Mouse (Mus musculus): ENCODE data around the gene Mta2. TPM values are rescaled to one million over a fixed set of nuclear protein-coding genes. Genes with fewer than 3 reads are reported as not detected.
A peak's percentile ranks its signal among the peaks of the same experiment; 100 is the strongest.

The Mta2 gene
- polyA plus RNA-seq, 3 experiments from 2014 or later, result 78.8 to 96.7 (median 81.2) TPM

- ATAC-seq, result peak; percentile 29
These were observed 51.3 kb downstream of the Mta2 start for GRCm38 (mm10) chr19:8992769-8993624.

GRCm38 (mm10) chr19:8993625-8993912 is 51.9 kb downstream of the Mta2 start:
- no peak for ATAC-seq

GRCm38 (mm10) chr19:8994813-8995607 is 53.3 kb downstream of the Mta2 start:
- ATAC-seq, result no peak

- no peak for ATAC-seq
These were observed 54.9 kb downstream of the Mta2 start for GRCm38 (mm10) chr19:8996601-8997000.

- ATAC-seq, result peak; percentile 89
These were observed 55.9 kb downstream of the Mta2 start for GRCm38 (mm10) chr19:8997546-8997945.

GRCm38 (mm10) chr19:8998546-8998945 is 56.9 kb downstream of the Mta2 start:
- ATAC-seq, result peak; percentile 21

GRCm38 (mm10) chr19:8999223-8999622 is 57.5 kb downstream of the Mta2 start:
- no peak for ATAC-seq

Other genes starting within 250 kb of the Mta2 start
- gene Slc3a2, start 218.5 kb upstream of the Mta2 start, polyA plus RNA-seq (2017; shearing (Covaris generic)), result 10 to 100 TPM; 60.5 to 74.4 (median 68.9) TPM
- 10 to 100 TPM; 38.0 to 71.7 (median 66.5) TPM for gene Wdr74, start 206.0 kb upstream of the Mta2 start, polyA plus RNA-seq (2017; shearing (Covaris generic))
- gene 1700092M07Rik, start 201.2 kb upstream of the Mta2 start, polyA plus RNA-seq (2017; shearing (Covaris generic)), result 1 to 10 TPM in 1 of 3 experiments, not detected in 2; 1.8 TPM
- gene Stx5a, start 200.5 kb upstream of the Mta2 start, polyA plus RNA-seq (2017; shearing (Covaris generic)), result 100 to 1,000 TPM in 2 of 3 experiments, 10 to 100 TPM in 1; 91.6 to 140 (median 134) TPM
- gene Nxf1, start 184.8 kb upstream of the Mta2 start, polyA plus RNA-seq (2017; shearing (Covaris generic)), result 100 to 1,000 TPM; 130 to 193 (median 160) TPM
- 100 to 1,000 TPM in 2 of 3 experiments, 10 to 100 TPM in 1; 96.4 to 128 (median 119) TPM for gene Tmem223, start 170.9 kb upstream of the Mta2 start, polyA plus RNA-seq (2017; shearing (Covaris generic))
- 100 to 1,000 TPM; 109 to 112 (median 112) TPM for gene Tmem179b, start 167.4 kb upstream of the Mta2 start, polyA plus RNA-seq (2017; shearing (Covaris generic))
- gene Taf6l, start 155.5 kb upstream of the Mta2 start, polyA plus RNA-seq (2017; shearing (Covaris generic)), result 1 to 10 TPM; 4.4 to 6.9 (median 5.9) TPM
- 100 to 1,000 TPM; 186 to 196 (median 191) TPM for gene Polr2g, start 143.3 kb upstream of the Mta2 start, polyA plus RNA-seq (2017; shearing (Covaris generic))
- 1 to 10 TPM; 2.1 to 3.0 (median 2.7) TPM for gene Zbtb3, start 139.3 kb upstream of the Mta2 start, polyA plus RNA-seq (2017; shearing (Covaris generic))
- gene Ttc9c, start 122.5 kb upstream of the Mta2 start, polyA plus RNA-seq (2017; shearing (Covaris generic)), result 10 to 100 TPM; 38.6 to 60.1 (median 53.7) TPM
- gene Hnrnpul2, start 121.9 kb upstream of the Mta2 start, polyA plus RNA-seq (2017; shearing (Covaris generic)), result 1 to 10 TPM; 5.0 to 8.3 (median 5.9) TPM
- gene AC129217.1, start 112.1 kb upstream of the Mta2 start, polyA plus RNA-seq (2017; shearing (Covaris generic)), result not detected
- gene Bscl2, start 104.4 kb upstream of the Mta2 start, polyA plus RNA-seq (2017; shearing (Covaris generic)), result 100 to 1,000 TPM in 1 of 3 experiments, 10 to 100 TPM in 2; 81.9 to 106 (median 95.9) TPM
- 1 to 10 TPM in 2 of 3 experiments, under 1 TPM in 1; 0.72 to 3.3 (median 1.6) TPM for gene Gng3, start 102.7 kb upstream of the Mta2 start, polyA plus RNA-seq (2017; shearing (Covaris generic))
- under 1 TPM in 1 of 3 experiments, not detected in 2; 0.15 TPM for gene Lrrn4cl, start 91.1 kb upstream of the Mta2 start, polyA plus RNA-seq (2017; shearing (Covaris generic))
- 10 to 100 TPM; 56.1 to 63.1 (median 57.6) TPM for gene Ubxn1, start 70.4 kb upstream of the Mta2 start, polyA plus RNA-seq (2017; shearing (Covaris generic))
- gene Uqcc3, start 61.0 kb upstream of the Mta2 start, polyA plus RNA-seq (2017; shearing (Covaris generic)), result 10 to 100 TPM; 78.4 to 90.3 (median 89.6) TPM
- gene Lbhd1, start 58.1 kb upstream of the Mta2 start, polyA plus RNA-seq (2017; shearing (Covaris generic)), result 100 to 1,000 TPM in 1 of 3 experiments, 10 to 100 TPM in 2; 92.4 to 104 (median 94.7) TPM
- gene Gm49403, start 57.9 kb upstream of the Mta2 start, polyA plus RNA-seq (2017; shearing (Covaris generic)), result not detected
- 100 to 1,000 TPM; 105 to 125 (median 114) TPM for gene 1810009A15Rik, start 53.0 kb upstream of the Mta2 start, polyA plus RNA-seq (2017; shearing (Covaris generic))
- 1 to 10 TPM in 1 of 3 experiments, not detected in 2; 1.1 TPM for gene Gm49416, start 52.9 kb upstream of the Mta2 start, polyA plus RNA-seq (2017; shearing (Covaris generic))
- 10 to 100 TPM in 2 of 3 experiments, 1 to 10 TPM in 1; 8.5 to 11.9 (median 10.4) TPM for gene Ints5, start 48.9 kb upstream of the Mta2 start, polyA plus RNA-seq (2017; shearing (Covaris generic))
- gene Ganab, start 43.8 kb upstream of the Mta2 start, polyA plus RNA-seq (2017; shearing (Covaris generic)), result 10 to 100 TPM; 58.8 to 59.6 (median 59.4) TPM
- 10 to 100 TPM; 11.3 to 26.1 (median 20.0) TPM for gene B3gat3, start 21.5 kb upstream of the Mta2 start, polyA plus RNA-seq (2017; shearing (Covaris generic))
- gene Rom1, start 12.5 kb upstream of the Mta2 start, polyA plus RNA-seq (2017; shearing (Covaris generic)), result 10 to 100 TPM in 1 of 3 experiments, 1 to 10 TPM in 2; 3.2 to 22.7 (median 3.4) TPM
- 10 to 100 TPM; 20.3 to 25.7 (median 20.4) TPM for gene Eml3, start 12.3 kb upstream of the Mta2 start, polyA plus RNA-seq (2017; shearing (Covaris generic))
- 10 to 100 TPM; 17.6 to 38.3 (median 35.3) TPM for gene Tut1, start 12.0 kb downstream of the Mta2 start, polyA plus RNA-seq (2017; shearing (Covaris generic))
- gene Eef1g, start 25.2 kb downstream of the Mta2 start, polyA plus RNA-seq (2017; shearing (Covaris generic)), result 100 to 1,000 TPM; 465 to 725 (median 677) TPM
- 10 to 100 TPM; 42.4 to 81.3 (median 54.5) TPM for gene Ahnak, start 47.4 kb downstream of the Mta2 start, polyA plus RNA-seq (2017; shearing (Covaris generic))
- gene Scgb1a1, start 146.1 kb downstream of the Mta2 start, polyA plus RNA-seq (2017; shearing (Covaris generic)), result not detected
- gene Asrgl1, start 193.8 kb downstream of the Mta2 start, polyA plus RNA-seq (2017; shearing (Covaris generic)), result 10 to 100 TPM; 30.5 to 37.9 (median 36.3) TPM